Mouse (Mus musculus) midbrain, postnatal 0 days (tissue): ENCODE measurements around the gene Mrps34. TPM values are rescaled to one million over a fixed set of nuclear protein-coding genes. Genes with fewer than 3 reads are reported as not detected.
A peak's percentile ranks its signal among the peaks of the same experiment; 100 is the strongest.

ENCODE experiments used
- ATAC-seq: fragments of 200-750 bp; cut with Nextera tagmentation; 2 replicates; pipeline ENCODE4 v1.8.0; 2017; ENCODE audit warnings: moderate number of reproducible peaks, mild to moderate bottlenecking, moderate TSS enrichment, moderate library complexity; ENCODE audit not compliant: low FRiP score
- DNase-seq: peaks from one replicate; pipeline ENCODE4 v3.0.0-alpha.2; 2015; ENCODE audit warnings: low spot score
- H3K27ac ChIP-seq: fragments of 300-500 bp; sonication (generic); 2 replicates; pipeline ENCODE4 v1.5.1; 2014; ENCODE audit warnings: low read depth, mild to moderate bottlenecking, low read length, mixed read lengths
- H3K27me3 ChIP-seq: fragments of 300-500 bp; sonication (generic); 2 replicates; pipeline ENCODE4 v1.6.1; 2014; ENCODE audit warnings: low read length, control low read depth, mixed read lengths; ENCODE audit not compliant: insufficient read depth
- H3K36me3 ChIP-seq: fragments of 300-500 bp; sonication (generic); 2 replicates; pipeline ENCODE4 v1.6.1; 2014; ENCODE audit warnings: low read length, control low read depth, mixed read lengths; ENCODE audit not compliant: insufficient read depth
- H3K4me1 ChIP-seq: fragments of 300-500 bp; sonication (generic); 2 replicates; pipeline ENCODE4 v1.6.1; 2014; ENCODE audit warnings: mild to moderate bottlenecking, control low read depth, antibody characterized with exemption, low read length, mixed read lengths; ENCODE audit not compliant: insufficient read depth
- H3K4me2 ChIP-seq: fragments of 300-500 bp; sonication (generic); 2 replicates; pipeline ENCODE4 v1.6.1; 2014; ENCODE audit warnings: low read depth, mild to moderate bottlenecking, low read length, mixed read lengths; ENCODE audit not compliant: poor library complexity, severe bottlenecking
- H3K4me3 ChIP-seq: fragments of 300-500 bp; sonication (generic); 2 replicates; pipeline ENCODE4 v1.5.1; 2014; ENCODE audit warnings: low read depth, mild to moderate bottlenecking, low read length, moderate library complexity
- H3K9ac ChIP-seq: fragments of 300-500 bp; sonication (generic); replicated peaks from 2 replicates; pipeline ENCODE4 v1.6.1; 2014; ENCODE audit warnings: mild to moderate bottlenecking, low read length, moderate library complexity, mixed read lengths; ENCODE audit not compliant: poor library complexity, severe bottlenecking
- H3K9me3 ChIP-seq: fragments of 300-500 bp; sonication (generic); 2 replicates; pipeline ENCODE4 v1.6.1; 2016; ENCODE audit warnings: low read length, control low read depth
- CTCF ChIP-seq: IDR thresholded peaks from 2 replicates; pipeline ENCODE4 v1.5.1; 2016; ENCODE audit warnings: antibody characterized with exemption, mild to moderate bottlenecking
- WGBS: fragments of 180-500 bp; shearing (Covaris S2); extraction: QIAGEN DNeasy Blood & Tissue Kit; methylation state at CpG from one replicate; pipeline ENCODE4 v1.1.7; 2014; 5-methylcytosine and 5-hydroxymethylcytosine counted together
- polyA plus RNA-seq: library from polyadenylated mRNA; unstranded; fragments of >200 nt; fragmentation: Nextera tagmentation; extraction: Ambion mirVana; gene quantifications from 2 replicates; pipeline ENCODE4 v1.2.1, GENCODE M21; 2015
- total RNA-seq: library from RNA; depleted of rRNA; stranded (reverse); fragments of >200 nt; gene quantifications from 2 replicates; pipeline ENCODE4 v1.2.3, GENCODE M21; 2014

Mrps34 gene
- total and polyA plus RNA-seq, 2 experiments from 2014 or later = 43.8 to 128 TPM

DNA sequence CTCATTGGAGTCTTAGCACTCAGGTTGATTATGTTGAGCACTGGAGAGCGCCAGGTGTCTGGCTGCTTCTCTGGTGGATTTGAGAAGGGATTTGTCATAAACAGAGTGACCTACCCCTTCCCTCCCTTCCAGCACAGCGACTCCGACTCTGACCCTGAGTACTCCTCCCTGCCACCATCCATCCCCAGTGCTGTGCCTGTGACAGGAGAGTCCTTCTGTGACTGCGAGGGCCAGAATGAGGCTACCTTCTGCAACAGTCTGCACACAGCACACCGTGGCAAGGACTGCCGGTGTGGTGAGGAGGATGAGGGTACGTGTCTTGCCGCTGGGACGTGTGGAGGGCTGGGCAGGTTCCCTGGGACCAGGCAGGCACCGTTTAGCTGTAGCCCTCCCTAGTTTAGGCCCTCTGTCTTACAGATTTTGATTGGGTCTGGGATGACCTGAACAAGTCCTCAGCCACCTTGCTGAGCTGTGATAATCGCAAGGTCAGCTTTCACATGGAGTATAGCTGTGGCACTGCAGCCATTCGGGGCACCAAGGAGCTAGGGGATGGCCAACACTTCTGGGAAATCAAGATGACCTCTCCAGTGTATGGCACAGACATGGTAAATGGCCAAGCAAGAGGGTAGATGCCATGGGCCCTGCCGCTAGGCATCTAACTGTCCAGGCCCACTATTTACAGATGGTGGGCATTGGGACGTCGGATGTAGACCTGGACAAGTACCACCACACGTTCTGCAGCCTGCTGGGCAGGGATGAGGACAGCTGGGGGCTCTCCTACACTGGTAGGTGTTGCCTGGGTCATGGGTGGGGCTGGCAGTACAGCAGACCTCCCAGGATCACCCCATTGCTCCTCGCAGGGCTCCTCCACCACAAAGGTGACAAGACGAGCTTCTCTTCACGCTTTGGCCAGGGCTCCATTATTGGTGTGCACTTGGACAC, 4.5 kb upstream of the Mrps34 start:
- no peaks in the 10 kb centered on the region for H3K9me3 ChIP-seq
- H3K4me3 ChIP-seq = no peak overlapping the region
- 89% methylated on average over 19 of the region's 19 CpGs for WGBS
- no peaks in the 10 kb centered on the region for H3K27me3 ChIP-seq
- ATAC-seq = no peak
- H3K9ac ChIP-seq = no peak overlapping the region
- no peak overlapping the region for H3K4me2 ChIP-seq
- peaks cover 11% of the 10 kb centered on the region; the same call in 1 of the 2 replicates for H3K4me1 ChIP-seq
- H3K27ac ChIP-seq = no peak overlapping the region
- no peak for DNase-seq
- no peak for TF ChIP-seq CTCF
- H3K36me3 ChIP-seq = peaks cover 37% of the 10 kb centered on the region

DNA sequence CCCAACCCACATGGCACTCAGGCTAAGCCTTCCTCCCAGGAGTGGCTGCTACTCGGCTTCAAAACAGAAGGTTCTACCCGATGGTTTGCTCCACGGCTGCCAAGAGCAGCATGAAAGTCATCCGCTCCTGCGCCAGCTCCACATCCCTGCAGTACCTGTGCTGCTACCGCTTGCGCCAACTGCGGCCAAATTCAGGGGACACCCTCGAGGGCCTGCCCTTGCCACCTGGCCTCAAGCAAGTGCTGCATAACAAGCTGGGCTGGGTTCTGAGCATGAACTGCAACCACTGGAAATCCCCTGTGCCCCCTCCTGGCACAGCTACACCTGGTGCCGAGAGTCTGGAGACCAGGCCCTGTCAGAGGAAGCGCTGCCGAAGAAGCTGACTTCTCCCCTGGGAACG, 3.6 kb upstream of the Mrps34 start:
- Histone ChIP-seq H3K4me3 (no peak overlapping the region), H3K27me3 (no peaks in the 10 kb centered on the region), H3K36me3 (peaks cover 37% of the 10 kb centered on the region), H3K4me2 (no peak overlapping the region), H3K9ac (no peak overlapping the region), H3K9me3 (no peaks in the 10 kb centered on the region), H3K4me1 (peaks cover 13% of the 10 kb centered on the region), H3K27ac (no peak overlapping the region)
- TF ChIP-seq CTCF = no peak
- DNase-seq (no peak), ATAC-seq (no peak)
- WGBS = 79% methylated on average over 13 of the region's 13 CpGs

DNA sequence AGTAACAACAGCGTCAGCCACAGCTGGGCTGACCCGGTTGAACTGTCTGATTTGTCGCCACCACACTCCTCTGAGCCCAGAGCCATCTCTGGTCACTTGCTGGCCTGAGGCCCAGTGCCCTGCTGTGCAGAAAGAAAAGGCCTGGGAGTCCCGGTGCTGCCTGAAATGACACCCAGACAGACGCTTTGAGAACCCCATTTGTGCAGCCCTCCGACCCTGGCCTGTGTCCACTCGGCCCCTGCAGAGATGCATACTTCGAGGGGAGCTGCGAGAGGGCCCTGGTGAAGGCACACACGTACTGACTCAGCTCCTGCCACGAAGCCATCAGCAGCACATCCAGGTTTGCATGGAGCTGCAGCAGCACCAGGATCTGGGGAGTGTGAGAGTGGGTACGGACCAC, 2.1 kb upstream of the Mrps34 start:
- H3K27ac ChIP-seq = no peak overlapping the region
- no peaks in the 10 kb centered on the region for H3K9me3 ChIP-seq
- DNase-seq (no peak), ATAC-seq (no peak)
- TF ChIP-seq CTCF = no peak
- peaks cover 37% of the 10 kb centered on the region for H3K36me3 ChIP-seq
- no peak overlapping the region for H3K4me2 ChIP-seq
- H3K27me3 ChIP-seq = no peaks in the 10 kb centered on the region
- H3K4me1 ChIP-seq = peaks cover 15% of the 10 kb centered on the region
- 89% methylated on average over 12 of the region's 12 CpGs for WGBS
- H3K9ac ChIP-seq = no peak overlapping the region
- H3K4me3 ChIP-seq = no peak overlapping the region

DNA sequence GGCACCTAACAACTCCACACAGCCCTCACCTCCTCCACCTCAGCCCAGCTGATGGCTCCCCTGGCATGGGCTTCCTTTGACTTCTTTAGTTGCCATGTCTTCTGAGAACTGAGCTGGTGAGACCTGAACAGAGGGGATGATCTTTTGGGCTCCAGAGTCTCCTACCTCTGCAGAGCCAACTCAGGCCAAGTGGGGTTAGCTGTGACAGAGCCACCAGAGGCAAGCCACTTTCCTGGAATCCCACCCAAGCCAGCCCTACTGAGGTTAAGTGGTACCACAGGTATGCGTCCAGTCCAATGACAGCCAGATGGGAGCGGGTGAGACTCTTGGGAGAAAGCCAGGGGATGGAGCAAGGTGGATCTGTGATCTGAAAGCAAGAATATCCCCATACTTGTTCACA, 1.6 kb upstream of the Mrps34 start:
- ATAC-seq (no peak), DNase-seq (no peak)
- TF ChIP-seq CTCF = no peak
- Histone ChIP-seq H3K27me3 (no peaks in the 10 kb centered on the region), H3K4me1 (peaks cover 14% of the 10 kb centered on the region), H3K27ac (no peak overlapping the region), H3K9me3 (no peaks in the 10 kb centered on the region), H3K4me3 (no peak overlapping the region), H3K9ac (no peak overlapping the region), H3K36me3 (peaks cover 39% of the 10 kb centered on the region), H3K4me2 (no peak overlapping the region)
- 95% methylated on average over 2 of the region's 2 CpGs for WGBS

GRCm38 (mm10) chr17:24894061-24894994, 588 bp upstream of the Mrps34 start:
- Histone ChIP-seq H3K9ac (peak overlapping the region; percentile 93), H3K4me2 (peak overlapping the region; percentile 98), H3K36me3 (peaks cover 44% of the 10 kb centered on the region), H3K27me3 (no peaks in the 10 kb centered on the region), H3K9me3 (no peaks in the 10 kb centered on the region), H3K4me3 (peak overlapping the region; percentile 87), H3K27ac (peak overlapping the region; percentile 91), H3K4me1 (peaks cover 14% of the 10 kb centered on the region)
- 0 out of 2 replicates have a peak, but pooled peaks have one; percentile 3 for TF ChIP-seq CTCF
- 11% methylated on average over 31 of the region's 31 CpGs for WGBS
- 0 out of 2 replicates have a peak, but pooled peaks have one; percentile 6 for ATAC-seq
- peak; percentile 6 for DNase-seq
